In genomic region chr16:32445558-32445957, GRCm38 (mm10) we compare ENCODE assay signal across 34 mouse cellular contexts. TPM values are rescaled to one million over a fixed set of nuclear protein-coding genes. Genes with fewer than 3 reads are reported as not detected.
A peak's percentile ranks its signal among the peaks of the same experiment; 100 is the strongest.
DNase-seq lines count a peak whose midpoint lies in the region; ATAC-seq and TF ChIP-seq lines count a peak whose summit lies in the region.
"Had no signal": no experiment of that assay in that cellular context is flagged by ENCODE, and none has a peak within 500 bp of the region (broad histone marks: within the 10 kb centered on the region; RNA-seq: fewer than 3 reads in every experiment).

No protein-coding gene starts in this region.

- H3K27me3 ChIP-seq in kidney, embryonic 14.5 days (ENCODE audit: control insufficient read depth, insufficient read depth, low read length) = no peaks in the 10 kb centered on the region
- no peaks in the 10 kb centered on the region for H3K27me3 ChIP-seq in intestine, embryonic 15.5 days (replicated peaks)
- H3K27me3 ChIP-seq in small intestine, adult 2 months (ENCODE audit: control insufficient read depth, insufficient read depth, low read length) = no peaks in the 10 kb centered on the region
- H3K27me3 ChIP-seq: forebrain, embryonic 13.5 days; hindbrain, embryonic 13.5 days; megakaryocyte, embryonic 14.5 days; midbrain, embryonic 12.5 days; neural tube, embryonic 12.5 days had no signal

- no peaks in the 10 kb centered on the region for H3K36me3 ChIP-seq in kidney, embryonic 14.5 days (ENCODE audit: control insufficient read depth, insufficient read depth, low read length)
- no peaks in the 10 kb centered on the region for H3K36me3 ChIP-seq in intestine, embryonic 15.5 days
- peaks cover 4% of the 10 kb centered on the region for H3K36me3 ChIP-seq in small intestine, adult 2 months (ENCODE audit: control insufficient read depth, insufficient read depth, low read length)

- H3K4me3 ChIP-seq in kidney, embryonic 14.5 days (ENCODE audit: low read length) = no peak overlapping the region
- H3K4me3 ChIP-seq in intestine, embryonic 15.5 days (replicated peaks) = no peak overlapping the region
- H3K4me3 ChIP-seq in small intestine, adult 2 months (ENCODE audit: low read depth, low read length) = no peak overlapping the region
- H3K4me3 ChIP-seq: forebrain, embryonic 13.5 days; hindbrain, embryonic 13.5 days; megakaryocyte, embryonic 14.5 days; midbrain, embryonic 12.5 days; myocyte; neural tube, embryonic 12.5 days had no signal

- no peak overlapping the region for H3K27ac ChIP-seq in kidney, embryonic 14.5 days (ENCODE audit: low read depth, low read length)
- H3K27ac ChIP-seq in intestine, embryonic 15.5 days = peak overlapping the region; percentile 45; the same call in 1 of the 2 replicates
- peak overlapping the region; percentile 91 for H3K27ac ChIP-seq in small intestine, adult 2 months (ENCODE audit: insufficient read depth, low read depth, low read length)
- H3K27ac ChIP-seq: forebrain, embryonic 13.5 days; hindbrain, embryonic 13.5 days; kidney, postnatal 0 days; midbrain, embryonic 12.5 days; neural tube, embryonic 12.5 days had no signal

- no peak overlapping the region for H3K9ac ChIP-seq in kidney, embryonic 14.5 days (ENCODE audit: low read depth, low read length)
- no peak overlapping the region for H3K9ac ChIP-seq in intestine, embryonic 15.5 days
- H3K9ac ChIP-seq: forebrain, embryonic 13.5 days; hindbrain, embryonic 13.5 days; midbrain, embryonic 12.5 days; neural tube, embryonic 12.5 days had no signal

- TF ChIP-seq CTCF in small intestine, adult 2 months (IDR thresholded peaks at IDR 0.05; ENCODE audit: extremely low read depth, insufficient read length, insufficient replicate concordance, low read depth, low read length) = no peak

- 95% methylated on average over 1 of the region's 1 CpGs for WGBS in kidney, embryonic 14.5 days
- 90% methylated on average over 1 of the region's 1 CpGs for WGBS in intestine, embryonic 15.5 days
- WGBS in small intestine, adult 2 months = 76% methylated on average over 1 of the region's 1 CpGs

- H3K4me1 ChIP-seq in kidney, embryonic 14.5 days (ENCODE audit: control insufficient read depth, insufficient read depth, low read length) = no peaks in the 10 kb centered on the region
- H3K4me1 ChIP-seq in intestine, embryonic 15.5 days (replicated peaks) = no peaks in the 10 kb centered on the region
- H3K4me1 ChIP-seq in small intestine, adult 2 months (ENCODE audit: control insufficient read depth, insufficient read depth, insufficient read length, low read length) = peaks cover 24% of the 10 kb centered on the region
- H3K4me1 ChIP-seq: forebrain, embryonic 13.5 days; hindbrain, embryonic 13.5 days; midbrain, embryonic 12.5 days; neural tube, embryonic 12.5 days had no signal

- TF ChIP-seq POLR2A in small intestine, adult 2 months (IDR thresholded peaks at IDR 0.05; ENCODE audit: low read depth, low read length) = no peak

- H3K4me2 ChIP-seq in kidney, embryonic 14.5 days (replicated peaks; ENCODE audit: low read depth, low read length) = no peak overlapping the region
- no peak overlapping the region for H3K4me2 ChIP-seq in intestine, embryonic 15.5 days (replicated peaks)
- H3K4me2 ChIP-seq: forebrain, embryonic 13.5 days; heart, embryonic 11.5 days; hindbrain, embryonic 13.5 days; midbrain, embryonic 12.5 days; neural tube, embryonic 12.5 days had no signal

- peak; percentile 31 for DNase-seq in kidney, adult 18-20 months
- no peak for DNase-seq in kidney, postnatal 10 days
- DNase-seq in kidney, postnatal 36 days = peak; percentile 26 to 72
- no peak for DNase-seq in right cerebral cortex, adult 2 months (ENCODE audit: low spot score in 2 of 2)
- DNase-seq: adrenal gland, adult 2 months; adrenal gland, postnatal 36 days; cerebellum, adult 18-20 months; cerebellum, postnatal 25 days; gastrocnemius, postnatal 14 days; heart, adult 11 months; heart, postnatal 4 days; layer of hippocampus, postnatal 36 days; left cerebral cortex, postnatal 4 days; lung, adult 18-20 months; lung, postnatal 4 days; thymus, postnatal 4 days had no signal

- ATAC-seq in kidney, embryonic 14.5 days (ENCODE audit: low FRiP score, low TSS enrichment) = no peak
- no peak for ATAC-seq in intestine, embryonic 15.5 days
- ATAC-seq: forebrain, embryonic 13.5 days; lung, postnatal 0 days had no signal

- H3K9me3 ChIP-seq in kidney, embryonic 14.5 days (ENCODE audit: control insufficient read depth, low read length) = no peaks in the 10 kb centered on the region
- no peaks in the 10 kb centered on the region for H3K9me3 ChIP-seq in intestine, embryonic 15.5 days
- H3K9me3 ChIP-seq: forebrain, embryonic 13.5 days; hindbrain, embryonic 13.5 days; megakaryocyte, embryonic 14.5 days; midbrain, embryonic 12.5 days; neural tube, embryonic 12.5 days had no signal

RNA-seq across cellular contexts. Expression of gene Pcyt1a, which starts 14.8 kb away (rescaled TPM):
- 16.5 and 40.6 TPM in 2 replicates for polyA plus RNA-seq in kidney, embryonic 14.5 days (2014; fragmentation: Nextera tagmentation; extraction: Ambion mirVana)
- polyA plus RNA-seq in intestine, embryonic 15.5 days (2015; fragmentation: Nextera tagmentation; extraction: Ambion mirVana) = 63.5 and 65.5 TPM in 2 replicates
- polyA plus RNA-seq in small intestine, adult 2 months (2012; rRNA removed) = 55.4 and 115 TPM in 2 replicates

RNA-seq across cellular contexts. Expression of gene Tctex1d2, which starts 26.1 kb away (rescaled TPM):
- polyA plus RNA-seq in kidney, embryonic 14.5 days (2014; fragmentation: Nextera tagmentation; extraction: Ambion mirVana) = 32.5 and 37.8 TPM in 2 replicates
- polyA plus RNA-seq in intestine, embryonic 15.5 days (2015; fragmentation: Nextera tagmentation; extraction: Ambion mirVana) = 36.7 and 38.6 TPM in 2 replicates
- polyA plus RNA-seq in small intestine, adult 2 months (2012; rRNA removed) = 1.3 and 1.4 TPM in 2 replicates

RNA-seq across cellular contexts. Expression of gene Slc51a, which starts 42.1 kb away (rescaled TPM):
- polyA plus RNA-seq in kidney, embryonic 14.5 days (2014; fragmentation: Nextera tagmentation; extraction: Ambion mirVana) = 0.33 and 0.49 TPM in 2 replicates
- 97.1 and 104 TPM in 2 replicates for polyA plus RNA-seq in intestine, embryonic 15.5 days (2015; fragmentation: Nextera tagmentation; extraction: Ambion mirVana)
- polyA plus RNA-seq in small intestine, adult 2 months (2012; rRNA removed) = 102 and 424 TPM in 2 replicates

RNA-seq across cellular contexts. Expression of gene Tm4sf19, which starts 45.3 kb away (rescaled TPM):
- not detected in 2 replicates for polyA plus RNA-seq in kidney, embryonic 14.5 days (2014; fragmentation: Nextera tagmentation; extraction: Ambion mirVana)
- polyA plus RNA-seq in intestine, embryonic 15.5 days (2015; fragmentation: Nextera tagmentation; extraction: Ambion mirVana) = not detected in 2 replicates
- polyA plus RNA-seq in small intestine, adult 2 months (2012; rRNA removed) = 0.17 and 0.35 TPM in 2 replicates
- polyA plus RNA-seq: forebrain, embryonic 13.5 days; heart, embryonic 11.5 days; heart, embryonic 16.5 days; hindbrain, embryonic 13.5 days; kidney, postnatal 0 days; lung, postnatal 0 days; midbrain, embryonic 12.5 days; midbrain, postnatal 0 days; neural tube, embryonic 12.5 days; stomach, embryonic 14.5 days; thymus, postnatal 0 days had no signal

RNA-seq across cellular contexts. Expression of gene Zdhhc19, which starts 50.5 kb away (rescaled TPM):
- polyA plus RNA-seq in kidney, embryonic 14.5 days (2014; fragmentation: Nextera tagmentation; extraction: Ambion mirVana) = not detected in 2 replicates
- polyA plus RNA-seq in intestine, embryonic 15.5 days (2015; fragmentation: Nextera tagmentation; extraction: Ambion mirVana) = 1.1 and 1.2 TPM in 2 replicates
- 0.18 and 0.42 TPM in 2 replicates for polyA plus RNA-seq in small intestine, adult 2 months (2012; rRNA removed)
- polyA plus RNA-seq: adrenal gland, adult 2 months; embryonic facial prominence, embryonic 11.5 days; forebrain, embryonic 13.5 days; heart, embryonic 16.5 days; hindbrain, embryonic 13.5 days; kidney, postnatal 0 days; limb, embryonic 14.5 days; lung, postnatal 0 days; midbrain, embryonic 12.5 days; myocyte; neural tube, embryonic 12.5 days; stomach, embryonic 14.5 days; thymus, postnatal 0 days had no signal

Comparison
In these comparisons a context has a peak if more than half of its experiments do, and no peak if none do; other contexts are left out.
1. DNase-seq: peak in kidney, adult 18-20 months (single experiment) and kidney, postnatal 36 days (2 of 2); none in kidney, postnatal 10 days (single experiment) and right cerebral cortex, adult 2 months (0 of 2).
2. RNA of gene Tctex1d2, which starts 26.1 kb away (polyA plus RNA-seq): 36.7 to 38.6 TPM in intestine, embryonic 15.5 days and 32.5 to 37.8 TPM in kidney, embryonic 14.5 days; 1.3 to 1.4 TPM in small intestine, adult 2 months; every median in the first group is over 10 times any median in the second.
3. RNA of gene Slc51a, which starts 42.1 kb away (polyA plus RNA-seq): 102 to 424 TPM in small intestine, adult 2 months and 97.1 to 104 TPM in intestine, embryonic 15.5 days; 0.33 to 0.49 TPM in kidney, embryonic 14.5 days; every median in the first group is over 10 times any median in the second.